Mouse (Mus musculus) adrenal gland, adult (tissue): ENCODE measurements around the gene Gsn.
A peak's percentile ranks its signal among the peaks of the same experiment; 100 is the strongest.

Experiments
- DNase-seq, 2 experiments: peaks; one replicate each; pipeline ENCODE4 v3.0.0; 2022 to 2023; ENCODE audit warnings: low spot score in 1 of 2; ENCODE audit not compliant: inconsistent age in 2 of 2

Gsn gene

GRCm38 (mm10) chr2:35255885-35256833, at the start of gene Gsn:
Gene Gsn, plus strand, starts transcription at chr2:35256380.
- peak; percentile 91 to 95 for DNase-seq

DNA sequence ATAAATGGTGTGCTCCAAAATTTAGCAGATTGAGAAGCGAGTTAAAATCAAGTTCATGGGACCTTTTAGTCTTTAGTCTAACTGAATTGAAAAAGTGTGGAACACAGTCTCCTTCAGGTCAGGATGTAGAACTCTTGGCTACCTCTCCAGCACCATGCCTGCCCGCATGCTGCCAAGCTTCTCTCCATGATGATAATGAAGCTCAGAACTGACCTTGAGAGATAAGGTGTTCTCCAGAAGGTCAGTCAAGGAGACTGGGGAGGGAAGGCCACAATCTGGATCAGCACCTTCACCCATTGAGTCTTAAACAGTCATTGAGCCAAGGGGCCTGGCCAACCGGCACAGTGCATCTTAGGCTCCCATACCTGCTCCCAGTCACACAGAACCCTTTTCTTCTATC, 49.4 kb upstream of the Gsn start:
- no peak for DNase-seq

DNA sequence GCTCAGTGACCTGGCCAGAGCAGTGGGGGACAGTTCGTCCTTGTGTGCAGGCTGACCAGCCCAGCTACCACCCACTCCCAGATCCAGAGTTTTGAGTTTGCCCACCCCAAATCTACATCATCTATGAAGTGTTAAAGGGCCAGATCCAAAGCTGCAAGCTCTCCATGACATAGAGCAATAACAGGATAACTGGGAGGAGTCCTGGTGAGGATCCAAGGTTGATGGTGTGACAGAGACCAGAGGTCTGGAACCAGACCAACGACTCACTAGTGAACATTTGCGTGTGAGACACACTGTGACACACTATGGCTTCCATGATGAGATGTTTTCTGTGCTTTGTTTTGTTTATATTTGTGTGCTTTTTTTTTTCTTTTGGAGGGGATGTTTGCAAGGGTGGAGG, 48.1 kb upstream of the Gsn start:
- peak in 1 of 2 experiments; percentile 65 for DNase-seq

GRCm38 (mm10) chr2:35208931-35209665, 47.1 kb upstream of the Gsn start:
- no peak for DNase-seq

GRCm38 (mm10) chr2:35211681-35212080, 44.5 kb upstream of the Gsn start:
- no peak for DNase-seq

DNA sequence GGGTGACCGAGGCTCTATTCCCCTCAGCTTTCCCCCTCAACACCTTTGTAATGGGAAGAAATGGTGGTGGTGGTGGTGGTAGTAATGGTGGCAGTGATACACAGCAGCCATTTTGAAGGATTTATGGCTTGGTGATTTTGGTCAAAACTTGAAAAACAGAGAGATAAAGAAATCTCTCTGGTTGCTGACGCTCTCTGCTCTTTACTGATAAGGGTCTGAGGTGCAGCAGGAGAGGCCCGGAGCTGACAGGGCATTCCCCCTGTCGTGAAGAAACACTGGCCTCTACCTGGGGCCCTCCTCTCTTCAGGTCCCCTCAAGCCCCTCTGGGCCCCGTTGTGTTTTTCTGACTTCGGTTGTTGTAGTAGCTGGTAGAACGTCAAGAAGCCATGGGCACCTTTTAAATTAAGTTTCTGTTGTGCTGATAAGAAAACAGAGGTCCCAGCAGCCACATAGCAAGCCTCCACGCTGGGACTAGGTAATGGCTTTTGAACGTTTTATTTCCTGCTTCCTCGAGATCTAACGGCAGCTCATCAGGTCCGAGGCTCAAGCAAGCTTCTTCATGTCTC, 42.8 kb upstream of the Gsn start:
- no peak for DNase-seq

DNA sequence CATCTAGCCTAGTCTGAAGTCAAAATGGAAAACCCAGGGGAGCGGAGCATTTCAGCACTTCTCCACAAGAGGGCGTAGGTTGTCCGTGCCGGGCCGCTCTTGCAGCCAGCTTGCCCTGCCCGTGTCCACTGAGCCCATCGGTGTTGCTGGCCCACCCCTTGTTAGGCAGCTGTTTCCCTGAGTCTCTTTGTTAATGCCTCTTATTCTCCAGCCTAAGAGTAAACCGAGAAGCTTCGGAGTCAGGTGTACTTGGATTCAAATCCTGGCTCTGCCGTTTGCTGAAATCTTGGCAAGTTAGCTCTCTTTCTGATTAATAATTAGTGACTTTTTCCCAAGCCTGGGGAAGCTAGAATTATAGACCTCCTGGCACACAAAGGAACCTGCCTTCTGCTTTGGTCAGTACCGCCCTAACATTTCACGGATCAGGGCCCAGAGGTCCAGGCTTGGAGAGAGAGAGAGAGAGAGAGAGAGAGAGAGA, 41.3 kb upstream of the Gsn start:
- peak; percentile 84 to 95 for DNase-seq

GRCm38 (mm10) chr2:35215363-35215762, 40.8 kb upstream of the Gsn start:
- DNase-seq = no peak

- no peak for DNase-seq
Observed at GRCm38 (mm10) chr2:35216701-35217100, 39.5 kb upstream of the Gsn start.

- DNase-seq = no peak
Observed at GRCm38 (mm10) chr2:35218736-35219135, 37.4 kb upstream of the Gsn start.

DNA sequence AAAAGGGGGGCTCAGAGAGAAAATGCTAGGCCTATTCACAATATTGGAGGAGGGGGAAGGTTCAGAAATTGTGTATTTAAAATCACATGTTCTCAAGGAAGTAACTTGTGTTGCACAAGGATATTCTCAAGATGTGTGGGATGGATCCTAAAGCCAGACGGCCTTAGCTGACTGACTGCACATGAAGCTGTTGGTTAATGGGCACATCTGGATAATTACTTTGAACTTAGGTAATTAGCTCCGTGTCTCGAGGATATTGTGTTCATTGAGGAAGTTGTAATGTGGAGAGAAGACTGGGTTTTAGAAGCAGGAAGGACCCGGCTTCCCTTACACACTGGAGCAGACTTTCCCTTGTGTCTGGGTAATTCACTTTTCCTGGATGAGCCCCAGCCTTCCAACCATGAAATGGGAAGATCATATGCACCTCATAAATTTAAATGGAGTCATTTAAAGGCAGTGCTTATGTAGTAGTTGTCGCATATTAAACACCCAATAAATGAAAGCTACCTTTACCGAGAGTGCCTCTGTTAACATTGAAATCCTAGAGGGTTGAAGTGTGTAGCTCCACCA, 33.3 kb upstream of the Gsn start:
- no peak for DNase-seq

- DNase-seq = no peak
Observed at GRCm38 (mm10) chr2:35224285-35224684, 31.9 kb upstream of the Gsn start.

DNA sequence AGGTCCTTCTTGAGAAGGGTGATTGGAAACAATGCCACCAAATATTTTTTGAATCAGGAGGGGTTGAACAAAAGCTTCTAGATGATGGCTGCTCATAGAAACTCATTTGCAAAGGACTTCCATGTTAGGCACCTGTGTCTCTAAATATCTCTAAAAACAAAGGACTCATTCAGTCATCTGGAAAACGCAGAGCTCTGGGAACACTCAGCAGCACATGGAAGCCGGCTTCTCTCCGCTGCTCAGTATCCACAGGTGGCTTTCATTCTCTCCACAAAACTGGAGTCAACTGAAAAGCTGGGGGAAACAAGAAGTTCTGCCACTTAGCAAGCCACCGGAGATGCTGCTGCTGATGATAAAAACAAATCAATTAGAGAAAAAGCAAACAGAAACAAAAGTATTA, 28.0 kb upstream of the Gsn start:
- no peak for DNase-seq

GRCm38 (mm10) chr2:35230215-35230614, 26.0 kb upstream of the Gsn start:
- DNase-seq = no peak

DNA sequence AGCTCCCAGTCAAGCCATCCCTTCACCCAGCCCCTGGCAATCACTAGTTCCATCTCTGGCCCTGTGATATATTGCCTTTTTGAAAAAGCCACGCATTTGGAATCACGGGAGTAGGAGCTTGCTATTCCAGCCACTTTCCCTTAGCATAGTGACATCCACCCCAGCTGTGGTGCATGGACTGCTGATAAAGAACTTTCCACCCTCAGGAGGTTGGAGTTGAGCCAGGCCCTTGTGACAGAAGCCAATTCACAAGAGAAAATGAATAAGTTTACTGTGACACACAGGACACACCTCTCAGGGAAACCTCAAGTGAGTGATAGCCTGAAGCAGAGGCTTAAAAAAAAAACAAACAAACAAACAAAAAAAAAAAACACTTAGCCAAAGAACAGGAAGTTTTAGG, 24.3 kb upstream of the Gsn start:
- peak in 1 of 2 experiments; percentile 51 for DNase-seq

GRCm38 (mm10) chr2:35232595-35233445, 23.4 kb upstream of the Gsn start:
- DNase-seq = no peak

DNA sequence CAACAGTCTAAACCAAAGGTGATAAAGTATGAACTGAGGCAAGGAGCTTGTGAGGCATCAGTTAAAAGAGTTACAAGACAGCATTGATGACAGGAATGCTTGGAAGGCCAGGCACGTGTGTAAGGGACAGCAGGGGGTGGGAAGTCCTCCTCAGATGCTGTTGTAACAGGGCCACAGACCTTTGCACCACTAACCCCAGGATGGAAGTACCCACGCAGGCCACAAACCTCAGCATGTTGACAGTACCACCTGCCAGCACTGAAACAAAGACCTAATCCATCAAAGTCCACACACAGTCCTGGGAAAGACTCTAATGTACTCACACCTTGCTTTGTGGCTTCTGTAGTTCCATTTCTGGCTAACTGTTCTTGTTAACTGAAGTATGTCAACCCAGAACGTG, 22.3 kb upstream of the Gsn start:
- DNase-seq = no peak

DNA sequence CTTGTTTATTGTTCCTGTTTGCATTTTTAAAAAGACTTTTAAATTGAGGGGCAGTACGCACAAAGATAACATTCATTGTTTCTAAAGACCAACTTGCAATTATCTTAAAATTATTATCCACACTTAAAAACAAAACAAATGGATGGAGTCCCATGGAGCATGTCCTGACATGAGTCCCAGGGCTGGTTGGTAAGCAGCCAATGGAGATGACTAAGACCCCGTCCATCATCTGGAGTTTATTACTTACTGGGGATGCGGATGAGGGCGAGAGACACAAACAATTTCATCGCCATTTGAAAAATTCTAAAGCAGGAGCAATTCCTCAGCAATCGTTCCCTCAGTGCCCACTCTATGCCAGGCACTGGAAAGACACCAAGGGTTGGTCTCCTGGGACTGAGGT, 21.2 kb upstream of the Gsn start:
- peak in 1 of 2 experiments; percentile 58 for DNase-seq

- DNase-seq = no peak
Observed at GRCm38 (mm10) chr2:35244241-35244640, 11.9 kb upstream of the Gsn start.

GRCm38 (mm10) chr2:35247763-35248162, 8.4 kb upstream of the Gsn start:
- no peak for DNase-seq
